In genomic region chr10:39386203-39386602, GRCm38 (mm10) we compare ENCODE assay signal across 8 mouse cellular contexts. TPM values are rescaled to one million over a fixed set of nuclear protein-coding genes. Genes with fewer than 3 reads are reported as not detected.
A peak's percentile ranks its signal among the peaks of the same experiment; 100 is the strongest.
DNase-seq lines count a peak whose midpoint lies in the region; ATAC-seq and TF ChIP-seq lines count a peak whose summit lies in the region.

No protein-coding gene starts in this region.

- WGBS in lung, embryonic 16.5 days = 50% methylated on average over 15 of the region's 15 CpGs
- 44% methylated on average over 15 of the region's 15 CpGs for WGBS in lung, adult 2 months
- WGBS in embryonic facial prominence, embryonic 10.5 days = 65% methylated on average over 15 of the region's 15 CpGs

- H3K27me3 ChIP-seq in lung, embryonic 16.5 days (ENCODE audit: control insufficient read depth, insufficient read depth, low read depth, low read length) = no peaks in the 10 kb centered on the region
- no peaks in the 10 kb centered on the region for H3K27me3 ChIP-seq in embryonic facial prominence, embryonic 10.5 days (replicated peaks; ENCODE audit: low read depth, poor library complexity, severe bottlenecking)

- TF ChIP-seq POLR2A in lung, adult 2 months (IDR thresholded peaks at IDR 0.05; ENCODE audit: borderline replicate concordance, extremely low read depth, low read depth, low read length) = no peak

- H3K9ac ChIP-seq in lung, embryonic 16.5 days (ENCODE audit: low read length) = no peak overlapping the region

- peaks cover under 1% of the 10 kb centered on the region for H3K36me3 ChIP-seq in lung, embryonic 16.5 days (ENCODE audit: control insufficient read depth, insufficient read depth, low read length)
- H3K36me3 ChIP-seq in embryonic facial prominence, embryonic 10.5 days (replicated peaks) = peaks cover 14% of the 10 kb centered on the region

- peaks cover 1% of the 10 kb centered on the region; the same call in 1 of the 2 replicates for H3K9me3 ChIP-seq in lung, embryonic 16.5 days (ENCODE audit: control insufficient read depth, low read length)
- no peaks in the 10 kb centered on the region for H3K9me3 ChIP-seq in embryonic facial prominence, embryonic 10.5 days

- H3K4me2 ChIP-seq in lung, embryonic 16.5 days (ENCODE audit: low read depth, low read length) = no peak overlapping the region

- no peak overlapping the region for H3K4me3 ChIP-seq in lung, embryonic 16.5 days (ENCODE audit: low read length)
- H3K4me3 ChIP-seq in lung, adult 2 months (replicated peaks; ENCODE audit: extremely low read depth, low read depth, low read length) = no peak overlapping the region
- H3K4me3 ChIP-seq in embryonic facial prominence, embryonic 10.5 days = no peak overlapping the region

- H3K27ac ChIP-seq in lung, embryonic 16.5 days (ENCODE audit: low read length) = peak overlapping the region; percentile 13; the same call in 1 of the 2 replicates
- no peak overlapping the region; the same call in 1 of the 2 replicates for H3K27ac ChIP-seq in embryonic facial prominence, embryonic 10.5 days (replicated peaks)

- no peak for TF ChIP-seq CTCF in lung, adult 2 months (IDR thresholded peaks at IDR 0.05; ENCODE audit: insufficient read depth, low read length)

- intact Hi-C loops in heart, postnatal 14 days (cut with DNase I) = no loop called here

- peak; percentile 47; the same call in 1 of the 2 replicates for ATAC-seq in lung, embryonic 16.5 days (ENCODE audit: low read depth)
- peak; percentile 75 to 82 for ATAC-seq in hematopoietic stem cell, adult 5-6 weeks (replicated peaks in 1 of 2; ENCODE audit: insufficient read depth in 1 of 2, low FRiP score in 2 of 2, low TSS enrichment in 1 of 2, low read depth in 1 of 2, poor library complexity in 2 of 2, severe bottlenecking in 2 of 2)

- peak; percentile 94 for DNase-seq in heart, adult 11 months
- no peak for DNase-seq in heart, postnatal 14 days
- DNase-seq in lung, adult 2 months = no peak
- peak; percentile 65 for DNase-seq in naive thymus-derived CD4-positive, alpha-beta T cell, adult 2 months (ENCODE audit: low read depth)
- DNase-seq in embryonic facial prominence, embryonic 10.5 days (ENCODE audit: low spot score) = no peak
- no peak for DNase-seq in thymus, postnatal 36 days

- peaks cover 22% of the 10 kb centered on the region for H3K4me1 ChIP-seq in lung, embryonic 16.5 days (replicated peaks; ENCODE audit: control insufficient read depth, insufficient read depth, low read length)
- peaks cover 8% of the 10 kb centered on the region for H3K4me1 ChIP-seq in lung, adult 2 months (ENCODE audit: control insufficient read depth, insufficient read depth, low read length)
- H3K4me1 ChIP-seq in embryonic facial prominence, embryonic 10.5 days = peaks cover 18% of the 10 kb centered on the region

RNA-seq across cellular contexts. Expression of gene Fyn, which starts 17.5 kb away (rescaled TPM):
- total RNA-seq in heart, postnatal 14 days (2021) = 10 to 100 TPM; 37.7 to 41.7 TPM
- 13.4 and 16.8 TPM in 2 replicates for polyA plus RNA-seq in lung, embryonic 16.5 days (2015; fragmentation: Nextera tagmentation; extraction: Ambion mirVana)
- 26.0 and 29.2 TPM in 2 replicates for polyA plus RNA-seq in lung, adult 2 months (2012; rRNA removed)
- 40.5 and 43.7 TPM in 2 replicates for total RNA-seq in hematopoietic stem cell, adult 5-6 weeks (2017)
- polyA plus RNA-seq in embryonic facial prominence, embryonic 10.5 days (2016; fragmentation: Nextera tagmentation; extraction: Ambion mirVana) = 20.2 and 21.5 TPM in 2 replicates

Comparison
In these comparisons a context has a peak if more than half of its experiments do, and no peak if none do; other contexts are left out.
1. DNase-seq: peak in heart, adult 11 months (single experiment) and naive thymus-derived CD4-positive, alpha-beta T cell, adult 2 months (single experiment); none in heart, postnatal 14 days (0 of 2), lung, adult 2 months (single experiment), embryonic facial prominence, embryonic 10.5 days (single experiment) and thymus, postnatal 36 days (0 of 2).